9 mouse cellular contexts compared by ENCODE assay signal in genomic region chr2:4717769-4718661, GRCm38 (mm10). TPM values are rescaled to one million over a fixed set of nuclear protein-coding genes. Genes with fewer than 3 reads are reported as not detected.
DNase-seq lines count a peak whose midpoint lies in the region; ATAC-seq lines count a peak whose summit lies in the region.
"Had no signal": no experiment of that assay in that cellular context is flagged by ENCODE, and none has a peak within 500 bp of the region (broad histone marks: within the 10 kb centered on the region; RNA-seq: fewer than 3 reads in every experiment).

TSS of gene Bend7 (plus strand) at chr2:4717831.

- H3K36me3 ChIP-seq in heart, embryonic 11.5 days (ENCODE audit: control insufficient read depth, insufficient read depth, low read length): no peaks in the 10 kb centered on the region

- peak within 1 kb of the TSS; percentile 89 for H3K4me2 ChIP-seq in heart, embryonic 11.5 days

- H3K9me3 ChIP-seq in heart, embryonic 11.5 days (replicated peaks; ENCODE audit: control insufficient read depth, low read length): no peaks in the 10 kb centered on the region

- WGBS in heart, embryonic 11.5 days (ENCODE audit: insufficient replicate concordance): under 1% methylated on average over 112 of the region's 124 CpGs

- H3K4me1 ChIP-seq in heart, embryonic 11.5 days (ENCODE audit: control insufficient read depth, insufficient read depth, low read length): no peaks in the 10 kb centered on the region

- H3K27me3 ChIP-seq in heart, embryonic 11.5 days (ENCODE audit: control insufficient read depth, insufficient read depth, low read length): peaks cover 32% of the 10 kb centered on the region
- H3K27me3 ChIP-seq: CH12.LX had no signal

- peak within 1 kb of the TSS; percentile 50; the same call in 1 of the 2 replicates for H3K27ac ChIP-seq in heart, embryonic 11.5 days (ENCODE audit: low read depth, low read length)

- H3K4me3 ChIP-seq in heart, embryonic 11.5 days (ENCODE audit: low read depth, low read length): peak within 1 kb of the TSS; percentile 80

- DNase-seq in left cerebral cortex, adult 18-20 months (ENCODE audit: low spot score in 2 of 2): peak; percentile 16 to 35
- no peak for DNase-seq in left cerebral cortex, adult 9 months (ENCODE audit: low spot score in 2 of 2)
- DNase-seq in embryo, embryonic 11 days: peak; percentile 73
- DNase-seq in kidney, adult 9 months: peak; percentile 40
- peak; percentile 25 to 31 for DNase-seq in lung, adult 18-20 months
- peak; percentile 59 for DNase-seq in ovary, postnatal 36 days (ENCODE audit: low spot score)
- DNase-seq in frontal cortex, adult 2 months (ENCODE audit: extremely low spot score in 1 of 2, low spot score in 1 of 2): no peak

- peak within 1 kb of the TSS; percentile 83 for H3K9ac ChIP-seq in heart, embryonic 11.5 days (ENCODE audit: low read depth, low read length)

- ATAC-seq in heart, embryonic 11.5 days (replicated peaks; ENCODE audit: insufficient number of reproducible peaks, low FRiP score, low TSS enrichment): peak; percentile 68

RNA-seq across cellular contexts. Expression of gene Bend7, which starts in this region (rescaled TPM):
- total RNA-seq in left cerebral cortex, adult 18-20 months (2021): 1 to 10 TPM; 2.6 to 2.7 TPM
- polyA plus RNA-seq in heart, embryonic 11.5 days (2014; fragmentation: Nextera tagmentation; extraction: Ambion mirVana): 1.3 and 1.9 TPM in 2 replicates
- 5.1 and 5.4 TPM in 2 replicates for polyA plus RNA-seq in frontal cortex, adult 2 months (2012; rRNA removed)
- total RNA-seq: CH12.LX had no signal

Comparison
In these comparisons a context has a peak if more than half of its experiments do, and no peak if none do; other contexts are left out.
1. DNase-seq: peak in left cerebral cortex, adult 18-20 months (2 of 2), embryo, embryonic 11 days (single experiment), kidney, adult 9 months (single experiment), lung, adult 18-20 months (2 of 2) and ovary, postnatal 36 days (single experiment); none in left cerebral cortex, adult 9 months (0 of 2) and frontal cortex, adult 2 months (0 of 2).